Mouse (Mus musculus) CH12.LX (cell line): ENCODE data around the gene Kif1a. TPM values are rescaled to one million over a fixed set of nuclear protein-coding genes. Genes with fewer than 3 reads are reported as not detected.

Source experiments
- DNase-seq: peaks from one replicate; pipeline ENCODE4 v3.0.0-alpha.2; 2013; ENCODE audit errors: extremely low read depth
- H3K27ac ChIP-seq: 2 replicates; pipeline ENCODE4 v1.5.1; 2012; ENCODE audit warnings: low read depth, mild to moderate bottlenecking, control low read depth, moderate library complexity; ENCODE audit not compliant: insufficient read depth
- H3K27me3 ChIP-seq: replicated peaks from 2 replicates; pipeline ENCODE3; 2012; ENCODE audit warnings: inconsistent platforms
- H3K36me3 ChIP-seq, 2 experiments: replicated peaks in 1 of 2; 2 replicates each; pipeline versions ENCODE3 to v1.6.1; 2012; ENCODE audit warnings: inconsistent platforms in 1 of 2, low read length in 1 of 2, mild to moderate bottlenecking in 1 of 2, mixed read lengths in 1 of 2, moderate library complexity in 1 of 2; ENCODE audit not compliant: control insufficient read depth in 1 of 2, insufficient read depth in 1 of 2
- H3K4me1 ChIP-seq, 2 experiments: 2 replicates each; pipeline ENCODE4 v1.6.1; 2012; ENCODE audit warnings: inconsistent platforms in 1 of 2, moderate library complexity in 1 of 2; ENCODE audit not compliant: insufficient read depth in 2 of 2, control insufficient read depth in 1 of 2
- H3K4me2 ChIP-seq: 2 replicates; pipeline ENCODE4 v1.6.1; 2012; ENCODE audit warnings: low read depth, mild to moderate bottlenecking, control low read depth; ENCODE audit not compliant: poor library complexity, insufficient read depth, severe bottlenecking
- H3K4me3 ChIP-seq, 3 experiments: fragments of 150-350 bp in 1 of 3; sonication (generic) in 1 of 3; replicated peaks in 1 of 3; 2 replicates each; pipeline versions ENCODE3 to v1.5.1; 2011 to 2012; ENCODE audit warnings: low read depth in 2 of 3, low read length in 2 of 3, mild to moderate bottlenecking in 2 of 3, moderate library complexity in 2 of 3, control low read depth in 1 of 3, improper control_type of control experiment in 1 of 3, inconsistent platforms in 1 of 3, mixed read lengths in 1 of 3; ENCODE audit not compliant: poor library complexity in 1 of 3
- H3K79me2 ChIP-seq: replicated peaks from 2 replicates; pipeline ENCODE4 v1.6.1; 2012; ENCODE audit warnings: mild to moderate bottlenecking, moderate library complexity; ENCODE audit not compliant: control insufficient read depth, poor library complexity, insufficient read depth, severe bottlenecking; ENCODE audit errors: extremely low read depth
- H3K9ac ChIP-seq: 2 replicates; pipeline ENCODE4 v1.6.1; 2012; ENCODE audit warnings: low read depth, mild to moderate bottlenecking, control low read depth, moderate library complexity; ENCODE audit not compliant: insufficient read depth
- H3K9me3 ChIP-seq: replicated peaks from 2 replicates; pipeline ENCODE3; 2012; ENCODE audit warnings: low read length, inconsistent platforms, mixed read lengths
- BHLHE40 ChIP-seq: IDR thresholded peaks from 2 replicates; pipeline ENCODE4 v1.6.1; 2011; ENCODE audit warnings: mild to moderate bottlenecking, low read depth, low read length, improper control_type of control experiment
- CHD1 ChIP-seq: IDR thresholded peaks from 2 replicates; pipeline ENCODE4 v1.6.1; 2012; ENCODE audit warnings: low read depth, low read length, improper control_type of control experiment, inconsistent platforms
- CHD2 ChIP-seq: IDR thresholded peaks from 2 replicates; pipeline ENCODE4 v1.6.1; 2011; ENCODE audit warnings: low read length, improper control_type of control experiment
- CTCF ChIP-seq, 2 experiments: IDR thresholded peaks in 1 of 2; conservative IDR thresholded peaks in 1 of 2; 2 replicates each; pipeline ENCODE4 v1.5.1; 2011 to 2012; ENCODE audit warnings: low read depth in 2 of 2, low read length in 2 of 2, improper control_type of control experiment in 1 of 2, inconsistent platforms in 1 of 2, mild to moderate bottlenecking in 1 of 2, moderate library complexity in 1 of 2
- E2F4 ChIP-seq: IDR thresholded peaks from 2 replicates; pipeline ENCODE4 v1.6.1; 2011; ENCODE audit warnings: low read depth, low read length, improper control_type of control experiment; ENCODE audit not compliant: insufficient replicate concordance
- HCFC1 ChIP-seq: IDR thresholded peaks from 2 replicates; pipeline ENCODE4 v1.6.1; 2012; ENCODE audit warnings: low read depth, mild to moderate bottlenecking, inconsistent platforms, low read length, improper control_type of control experiment
- JUND ChIP-seq: conservative IDR thresholded peaks from 2 replicates; pipeline ENCODE4 v1.6.1; 2011; ENCODE audit warnings: low read depth, low read length, improper control_type of control experiment
- MAZ ChIP-seq: IDR thresholded peaks from 2 replicates; pipeline ENCODE4 v1.6.1; 2012; ENCODE audit warnings: low read depth, mild to moderate bottlenecking, inconsistent platforms, low read length, improper control_type of control experiment, moderate library complexity
- MYC ChIP-seq: IDR thresholded peaks from 2 replicates; pipeline ENCODE4 v1.6.1; 2011; ENCODE audit warnings: low read depth, mild to moderate bottlenecking, improper control_type of control experiment, low read length
- NRF1 ChIP-seq: IDR thresholded peaks from 2 replicates; pipeline ENCODE4 v1.6.1; 2014; ENCODE audit warnings: low read depth, mild to moderate bottlenecking, inconsistent platforms, low read length, improper control_type of control experiment, moderate library complexity
- POLR2AphosphoS2 ChIP-seq: IDR thresholded peaks from 2 replicates; pipeline ENCODE4 v1.6.1; 2011; ENCODE audit warnings: low read depth, low read length, improper control_type of control experiment
- RAD21 ChIP-seq: IDR thresholded peaks from 2 replicates; pipeline ENCODE4 v1.6.1; 2011; ENCODE audit warnings: low read depth, mild to moderate bottlenecking, low read length, improper control_type of control experiment, moderate library complexity
- SIN3A ChIP-seq: IDR thresholded peaks from 2 replicates; pipeline ENCODE4 v1.6.1; 2012; ENCODE audit warnings: low read length, improper control_type of control experiment, inconsistent platforms
- SMC3 ChIP-seq: IDR thresholded peaks from 2 replicates; pipeline ENCODE4 v1.6.1; 2011; ENCODE audit warnings: low read depth, low read length, improper control_type of control experiment
- TBP ChIP-seq: conservative IDR thresholded peaks from 2 replicates; pipeline ENCODE4 v1.6.1; 2011; ENCODE audit warnings: low read depth, low read length, improper control_type of control experiment
- TCF12 ChIP-seq: IDR thresholded peaks from 2 replicates; pipeline ENCODE4 v1.6.1; 2014; ENCODE audit warnings: low read depth, mild to moderate bottlenecking, inconsistent platforms, low read length, improper control_type of control experiment
- USF1 ChIP-seq: IDR thresholded peaks from 2 replicates; pipeline ENCODE4 v1.6.1; 2014; ENCODE audit warnings: low read depth, mild to moderate bottlenecking, inconsistent platforms, low read length, improper control_type of control experiment
- ZC3H11A ChIP-seq: IDR thresholded peaks from 2 replicates; pipeline ENCODE4 v1.6.1; 2012; ENCODE audit warnings: low read depth, mild to moderate bottlenecking, inconsistent platforms, low read length, improper control_type of control experiment
- ZMIZ1 ChIP-seq: IDR thresholded peaks from 2 replicates; pipeline ENCODE4 v1.6.1; 2012; ENCODE audit warnings: low read depth, mild to moderate bottlenecking, inconsistent platforms, low read length, improper control_type of control experiment
- dilution Hi-C: fragments of 300-500 bp; cut with MboI; formaldehyde crosslinking; loops from 2 replicates; pipeline ENCODE4 v1.14.3; 2020; ENCODE audit warnings: low sequenced_read_pairs; ENCODE audit not compliant: extremely low pct_unique_long_range_greater_than_20kb, extremely low pct_ligation_motif_present
- in situ Hi-C: fragments of 300-500 bp; cut with MboI; formaldehyde crosslinking; loops from 3 replicates; pipeline ENCODE4 v1.14.3; 2019; ENCODE audit warnings: low sequenced_read_pairs, low pct_ligation_motif_present, low pct_unique_long_range_greater_than_20kb, mixed read lengths
- polyA plus RNA-seq: library from polyadenylated mRNA; unstranded; fragments of >175 nt; gene quantifications from 2 replicates; pipeline ENCODE4 v1.2.1, GENCODE M21; 2012; ENCODE audit warnings: low read depth; ENCODE audit not compliant: insufficient read length
- total RNA-seq, 2 experiments: library from RNA; depleted of rRNA; stranded (reverse); fragments of 300-350 nt in 1 of 2; fragments of >200 nt in 1 of 2; gene quantifications; 2 replicates each; pipeline ENCODE4 v1.2.3; 2012 to 2014

Kif1a gene
- total and polyA plus RNA-seq, 3 experiments, result 0.17 to 0.61 (median 0.17) TPM

DNA sequence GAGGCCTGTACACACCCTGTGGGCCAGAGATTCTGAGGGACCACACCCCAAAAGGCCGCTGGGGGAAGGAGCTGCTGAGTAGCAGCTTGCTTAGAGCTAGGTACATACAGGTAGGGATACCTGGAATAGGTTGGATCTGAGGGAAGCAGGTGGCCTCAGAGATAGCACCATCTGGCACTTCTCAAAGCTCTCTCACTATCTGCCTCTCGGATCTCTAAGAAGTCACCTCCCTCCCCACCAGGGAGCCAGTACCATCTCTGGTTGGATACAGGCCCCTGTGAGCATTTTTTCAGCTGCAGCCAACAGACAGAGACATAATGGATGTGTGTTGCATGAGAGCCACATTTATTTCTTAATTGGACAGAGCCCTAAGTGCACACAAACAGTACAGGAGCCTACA is 86.6 kb downstream of the Kif1a start:
- TF ChIP-seq MYC, result no peak
- no peak for TF ChIP-seq POLR2AphosphoS2
- TF ChIP-seq USF1, result no peak
- no peak for TF ChIP-seq HCFC1
- no peak for TF ChIP-seq JUND
- no peak for TF ChIP-seq CHD1
- TF ChIP-seq TBP, result no peak
- no peak for TF ChIP-seq MAZ
- TF ChIP-seq ZMIZ1, result no peak
- TF ChIP-seq ZC3H11A, result no peak
- no peak for TF ChIP-seq CHD2
- TF ChIP-seq BHLHE40, result no peak
- no peak for TF ChIP-seq E2F4
- TF ChIP-seq TCF12, result no peak
- TF ChIP-seq, all 38 proteins: peak for 0
- in situ Hi-C loops, result no loop called here
- Histone ChIP-seq H3K27me3 (peaks cover 15% of the 10 kb centered on the region), H3K79me2 (no peaks in the 10 kb centered on the region), H3K9ac (no peak overlapping the region), H3K4me3 (no peak overlapping the region), H3K9me3 (no peaks in the 10 kb centered on the region), H3K36me3 (no peaks in the 10 kb centered on the region), H3K27ac (no peak overlapping the region), H3K4me2 (no peak overlapping the region), H3K4me1 (peaks cover 9 to 44% of the 10 kb centered on the region in 2 experiments)
- dilution Hi-C loops, result no loop called here
- DNase-seq, result no peak

GRCm38 (mm10) chr1:93014460-93014859 is 87.3 kb downstream of the Kif1a start:
- Histone ChIP-seq H3K27ac (no peak overlapping the region), H3K9ac (no peak overlapping the region), H3K4me1 (peaks cover 14 to 51% of the 10 kb centered on the region in 2 experiments), H3K4me2 (no peak overlapping the region), H3K27me3 (peaks cover 9% of the 10 kb centered on the region), H3K36me3 (no peaks in the 10 kb centered on the region), H3K4me3 (no peak overlapping the region), H3K9me3 (no peaks in the 10 kb centered on the region), H3K79me2 (no peaks in the 10 kb centered on the region)
- in situ Hi-C loops (loop anchor here (5.0 kb wide), 2 partner anchors 57 to 68 kb away; no protein-coding TSS in a partner anchor), dilution Hi-C loops (no loop called here)
- DNase-seq, result peak; percentile 79
- no peak for TF ChIP-seq SIN3A
- TF ChIP-seq NRF1, result no peak
- peak; percentile 91 to 93 for TF ChIP-seq CTCF (conservative IDR thresholded peaks at IDR 0.05 in 1 of 2, IDR thresholded peaks at IDR 0.05 in 1 of 2; ENCODE audit: low read depth in 2 of 2, low read length in 2 of 2)
- TF ChIP-seq RAD21, result peak; percentile 71
- TF ChIP-seq SMC3, result peak; percentile 96
